Mouse (Mus musculus) embryonic facial prominence, embryonic 11.5 days (tissue): ENCODE results near the gene Ankrd6. TPM values are rescaled to one million over a fixed set of nuclear protein-coding genes. Genes with fewer than 3 reads are reported as not detected.

Experiments
- ATAC-seq: fragments of 200-750 bp; cut with Nextera tagmentation; replicated peaks from 2 replicates; pipeline ENCODE4 v1.8.0; 2017; ENCODE audit warnings: low read depth; ENCODE audit not compliant: insufficient number of reproducible peaks, low FRiP score, low TSS enrichment
- DNase-seq: peaks from one replicate; pipeline ENCODE4 v3.0.0-alpha.2; 2015; ENCODE audit warnings: low spot score
- H3K27ac ChIP-seq: fragments of 300-500 bp; sonication (generic); replicated peaks from 2 replicates; pipeline ENCODE4 v1.5.1; 2014; ENCODE audit warnings: mild to moderate bottlenecking, low read depth, low read length, control low read depth
- H3K27me3 ChIP-seq: fragments of 300-500 bp; sonication (generic); 2 replicates; pipeline ENCODE4 v1.6.1; 2014; ENCODE audit warnings: mild to moderate bottlenecking, low read length, moderate library complexity, mixed read lengths; ENCODE audit not compliant: control insufficient read depth, insufficient read depth
- H3K36me3 ChIP-seq: fragments of 300-500 bp; sonication (generic); replicated peaks from 2 replicates; pipeline ENCODE4 v1.6.1; 2014; ENCODE audit warnings: low read depth, mild to moderate bottlenecking, low read length, moderate library complexity, mixed read lengths; ENCODE audit not compliant: control insufficient read depth, insufficient read depth
- H3K4me1 ChIP-seq: fragments of 300-500 bp; sonication (generic); 2 replicates; pipeline ENCODE4 v1.6.1; 2014; ENCODE audit warnings: low read length, mixed read lengths; ENCODE audit not compliant: control insufficient read depth, insufficient read depth
- H3K4me2 ChIP-seq: fragments of 300-500 bp; sonication (generic); 2 replicates; pipeline ENCODE4 v1.6.1; 2014; ENCODE audit warnings: low read depth, mild to moderate bottlenecking, control low read depth, low read length, moderate library complexity
- H3K4me3 ChIP-seq: fragments of 300-500 bp; sonication (generic); 2 replicates; pipeline ENCODE4 v1.5.1; 2014; ENCODE audit warnings: low read depth, low read length, control low read depth
- H3K9ac ChIP-seq: fragments of 300-500 bp; sonication (generic); replicated peaks from 2 replicates; pipeline ENCODE4 v1.6.1; 2014; ENCODE audit warnings: mild to moderate bottlenecking, control low read depth, low read length
- H3K9me3 ChIP-seq: fragments of 300-500 bp; sonication (generic); replicated peaks from 2 replicates; pipeline ENCODE4 v1.6.1; 2016; ENCODE audit warnings: mild to moderate bottlenecking, low read length, inconsistent platforms, mixed read lengths; ENCODE audit not compliant: control insufficient read depth
- WGBS: fragments of 180-500 bp; shearing (Covaris S2); extraction: QIAGEN DNeasy Blood & Tissue Kit; methylation state at CpG from one replicate; pipeline ENCODE4 v1.1.7; 2014; 5-methylcytosine and 5-hydroxymethylcytosine counted together
- polyA plus RNA-seq: library from polyadenylated mRNA; unstranded; fragments of >200 nt; fragmentation: Nextera tagmentation; extraction: Ambion mirVana; gene quantifications from 2 replicates; pipeline ENCODE4 v1.2.1, GENCODE M21; 2014

Gene Ankrd6
- polyA plus RNA-seq, 1 experiment from 2014 or later = 11.3 TPM

GRCm38 (mm10) chr4:32768046-32768445 lies 182.6 kb downstream of the Ankrd6 start:
- Histone ChIP-seq H3K27me3 (no peaks in the 10 kb centered on the region), H3K4me2 (no peak overlapping the region), H3K9ac (no peak overlapping the region), H3K4me3 (no peak overlapping the region), H3K27ac (no peak overlapping the region), H3K36me3 (peaks cover under 1% of the 10 kb centered on the region), H3K9me3 (no peaks in the 10 kb centered on the region), H3K4me1 (no peaks in the 10 kb centered on the region)
- WGBS = 94% methylated on average over 10 of the region's 10 CpGs
- DNase-seq (no peak), ATAC-seq (no peak)

GRCm38 (mm10) chr4:32767471-32767870 lies 183.2 kb downstream of the Ankrd6 start:
- no peak overlapping the region for H3K9ac ChIP-seq
- H3K27ac ChIP-seq = no peak overlapping the region
- DNase-seq (no peak), ATAC-seq (no peak)
- no peaks in the 10 kb centered on the region for H3K9me3 ChIP-seq
- peaks cover 6% of the 10 kb centered on the region for H3K36me3 ChIP-seq
- 94% methylated on average over 7 of the region's 7 CpGs for WGBS
- H3K4me3 ChIP-seq = no peak overlapping the region
- H3K27me3 ChIP-seq = no peaks in the 10 kb centered on the region
- H3K4me2 ChIP-seq = no peak overlapping the region
- H3K4me1 ChIP-seq = no peaks in the 10 kb centered on the region

GRCm38 (mm10) chr4:32757430-32757829 lies 193.2 kb downstream of the Ankrd6 start:
- DNase-seq = no peak
- no peaks in the 10 kb centered on the region for H3K27me3 ChIP-seq
- H3K36me3 ChIP-seq = no peaks in the 10 kb centered on the region; the same call in none of the 2 replicates
- H3K9ac ChIP-seq = no peak overlapping the region
- ATAC-seq = no peak
- H3K9me3 ChIP-seq = no peaks in the 10 kb centered on the region
- WGBS = 89% methylated on average over 2 of the region's 2 CpGs
- H3K4me1 ChIP-seq = no peaks in the 10 kb centered on the region
- H3K27ac ChIP-seq = no peak overlapping the region
- no peak overlapping the region for H3K4me2 ChIP-seq
- H3K4me3 ChIP-seq = no peak overlapping the region

Other genes with a start within 250 kb of the Ankrd6 start
- gene Lyrm2, start 150.6 kb downstream of the Ankrd6 start, polyA plus RNA-seq = 131 and 146 TPM in 2 replicates
- gene Rragd, start 32.2 kb upstream of the Ankrd6 start, polyA plus RNA-seq = 24.4 and 27.8 TPM in 2 replicates
- 41.5 and 47.1 TPM in 2 replicates for gene Ube2j1, start 80.6 kb upstream of the Ankrd6 start, polyA plus RNA-seq
- gene Gabrr2, start 112.2 kb upstream of the Ankrd6 start, polyA plus RNA-seq = 0.43 TPM in 1 of 2 replicates, not detected in the other
- gene Gabrr1, start 181.7 kb upstream of the Ankrd6 start, polyA plus RNA-seq = 0.15 TPM in 1 of 2 replicates, not detected in the other
- gene Pm20d2, start 238.9 kb upstream of the Ankrd6 start, polyA plus RNA-seq = 0.48 and 1.1 TPM in 2 replicates